Mouse (Mus musculus) frontal cortex, postnatal 14 days (tissue): ENCODE results near the gene Ttc29.

ENCODE experiments used
- DNase-seq, 2 experiments: peaks; one replicate each; pipeline ENCODE4 v3.0.0; 2022; ENCODE audit warnings: low spot score in 2 of 2

The Ttc29 gene

GRCm38 (mm10) chr8:78426455-78426854 is 213.4 kb downstream of the Ttc29 start:
- no peak for DNase-seq

- no peak for DNase-seq
Observed at GRCm38 (mm10) chr8:78426875-78427768, 214.0 kb downstream of the Ttc29 start.

GRCm38 (mm10) chr8:78427769-78428130 is 214.7 kb downstream of the Ttc29 start:
- DNase-seq: no peak

GRCm38 (mm10) chr8:78428148-78428547 is 215.1 kb downstream of the Ttc29 start:
- no peak for DNase-seq

- DNase-seq: no peak
Observed at GRCm38 (mm10) chr8:78431356-78431755, 218.3 kb downstream of the Ttc29 start.

- no peak for DNase-seq
Observed at GRCm38 (mm10) chr8:78432451-78432850, 219.4 kb downstream of the Ttc29 start.

- DNase-seq: no peak
Observed at GRCm38 (mm10) chr8:78433318-78433717, 220.2 kb downstream of the Ttc29 start.

GRCm38 (mm10) chr8:78434340-78434739 is 221.2 kb downstream of the Ttc29 start:
- no peak for DNase-seq

- no peak for DNase-seq
Observed at GRCm38 (mm10) chr8:78434823-78435623, 221.9 kb downstream of the Ttc29 start.

GRCm38 (mm10) chr8:78435624-78435960 is 222.5 kb downstream of the Ttc29 start:
- DNase-seq: no peak

- DNase-seq: no peak
Observed at GRCm38 (mm10) chr8:78436071-78436651, 223.1 kb downstream of the Ttc29 start, which contains the start of gene Pou4f2. Gene Pou4f2, minus strand, starts transcription at chr8:78436645.

GRCm38 (mm10) chr8:78436661-78437060 is 223.6 kb downstream of the Ttc29 start:
- DNase-seq: no peak

- no peak for DNase-seq
Observed at GRCm38 (mm10) chr8:78437140-78438045, 224.3 kb downstream of the Ttc29 start.

GRCm38 (mm10) chr8:78438121-78438520 is 225.0 kb downstream of the Ttc29 start:
- no peak for DNase-seq

- no peak for DNase-seq
Observed at GRCm38 (mm10) chr8:78442781-78443180, 229.7 kb downstream of the Ttc29 start.
